Mouse (Mus musculus) layer of hippocampus, postnatal 10 days (tissue): ENCODE data around the gene Pter. TPM values are rescaled to one million over a fixed set of nuclear protein-coding genes. Genes with fewer than 3 reads are reported as not detected.

Source experiments
- DNase-seq, 2 experiments: peaks; one replicate each; pipeline ENCODE4 v3.0.0; 2021; ENCODE audit warnings: low spot score in 2 of 2
- long read RNA-seq: library from polyadenylated mRNA; stranded (forward); transcript quantifications from one replicate; pipeline ENCODE4 v2.0.0, GENCODE M21; 2023
- total RNA-seq, 2 experiments: library from RNA; stranded (reverse); gene quantifications; 2 replicates each; pipeline ENCODE4 v1.2.3; 2021

Gene Pter
- total RNA-seq: 1 to 10 TPM; 1.9 to 2.6 TPM
- long read RNA-seq, partial matches to known transcripts: 0 of 7 reads
- long read RNA-seq, other reads (novel, unspliced or antisense): 2 of 7 reads

- peak; percentile 63 to 71 for DNase-seq
Measured at GRCm38 (mm10) chr2:12923804-12924591, at the start of gene Pter. Gene Pter (plus strand): TSS chr2:12924041.

- DNase-seq: no peak
Measured at GRCm38 (mm10) chr2:12874232-12874631, 49.6 kb upstream of the Pter start.

- DNase-seq: no peak
Measured at GRCm38 (mm10) chr2:12879492-12879891, 44.3 kb upstream of the Pter start.

GRCm38 (mm10) chr2:12881009-12881408 lies 42.8 kb upstream of the Pter start:
- DNase-seq: no peak

GRCm38 (mm10) chr2:12883276-12883914 lies 40.4 kb upstream of the Pter start:
- DNase-seq: peak; percentile 41 to 63

- no peak for DNase-seq
Measured at GRCm38 (mm10) chr2:12887015-12887414, 36.8 kb upstream of the Pter start.

GRCm38 (mm10) chr2:12905786-12906185 lies 18.1 kb upstream of the Pter start:
- DNase-seq: no peak

- DNase-seq: no peak
Measured at GRCm38 (mm10) chr2:12925643-12926042, 1.8 kb downstream of the Pter start.

- no peak for DNase-seq
Measured at GRCm38 (mm10) chr2:12930338-12930737, 6.5 kb downstream of the Pter start.

GRCm38 (mm10) chr2:12933905-12934304 lies 10.1 kb downstream of the Pter start:
- DNase-seq: no peak

GRCm38 (mm10) chr2:12935286-12935685 lies 11.4 kb downstream of the Pter start:
- DNase-seq: no peak

GRCm38 (mm10) chr2:12937461-12938217 lies 13.8 kb downstream of the Pter start:
- no peak for DNase-seq

GRCm38 (mm10) chr2:12938641-12939040 lies 14.8 kb downstream of the Pter start:
- no peak for DNase-seq

GRCm38 (mm10) chr2:12956703-12957424 lies 33.0 kb downstream of the Pter start:
- DNase-seq: no peak

GRCm38 (mm10) chr2:12970049-12970724 lies 46.3 kb downstream of the Pter start:
- DNase-seq: peak in 1 of 2 experiments; percentile 24

GRCm38 (mm10) chr2:12973752-12974151 lies 49.9 kb downstream of the Pter start:
- no peak for DNase-seq

- DNase-seq: no peak
Measured at GRCm38 (mm10) chr2:12977367-12977766, 53.5 kb downstream of the Pter start.

- no peak for DNase-seq
Measured at GRCm38 (mm10) chr2:12978771-12979170, 54.9 kb downstream of the Pter start.

- DNase-seq: no peak
Measured at GRCm38 (mm10) chr2:12984901-12985732, 61.3 kb downstream of the Pter start.

- DNase-seq: no peak
Measured at GRCm38 (mm10) chr2:13000026-13000425, 76.2 kb downstream of the Pter start.
